Mouse (Mus musculus) thymus, postnatal 4 days (tissue): Measurements from ENCODE around the gene Slc38a2.

ENCODE experiments used
- DNase-seq: peaks from one replicate; pipeline ENCODE4 v3.0.0; 2021

Gene Slc38a2

GRCm38 (mm10) chr15:96717181-96717580 lies 17.7 kb upstream of the Slc38a2 start:
- DNase-seq = no peak

DNA sequence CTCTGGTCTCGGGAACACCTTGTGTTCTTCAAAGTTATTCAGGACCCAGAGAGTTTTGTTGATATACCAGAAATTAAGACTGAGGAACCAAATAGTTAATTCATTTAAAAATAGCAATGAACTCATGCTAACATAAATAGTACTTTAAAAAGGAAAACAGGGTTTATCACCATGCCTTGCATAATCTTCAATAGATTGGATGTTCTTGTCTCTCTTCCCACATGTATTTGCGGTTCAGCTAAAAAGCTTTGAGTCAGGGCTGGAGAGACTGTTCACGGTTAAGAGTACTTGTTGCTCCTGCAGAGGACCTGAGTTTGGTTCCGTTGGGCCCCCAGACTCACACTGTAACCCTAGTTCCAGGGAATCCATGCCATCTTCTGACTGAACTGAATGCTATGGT lies 16.8 kb upstream of the Slc38a2 start:
- no peak for DNase-seq

DNA sequence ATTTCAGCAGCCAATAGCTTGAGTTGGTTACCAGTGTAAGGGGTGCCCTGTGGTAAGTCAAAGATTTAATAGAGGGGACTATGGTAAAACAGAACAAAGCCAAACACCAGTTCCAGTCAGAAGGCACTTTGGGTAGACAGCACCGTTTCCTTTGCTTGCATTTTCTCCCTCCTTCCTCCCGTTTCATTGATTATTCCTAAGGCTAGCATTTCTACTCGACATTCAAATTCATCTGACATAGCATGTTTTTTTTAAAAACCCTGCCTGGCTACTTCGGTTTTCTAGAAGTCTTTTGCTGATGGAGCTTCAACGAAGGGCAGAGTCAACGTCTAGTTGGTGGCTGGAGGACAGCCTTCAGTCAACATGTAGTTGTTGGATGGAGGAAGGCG lies 16.2 kb upstream of the Slc38a2 start:
- no peak for DNase-seq

GRCm38 (mm10) chr15:96715079-96715691 lies 15.7 kb upstream of the Slc38a2 start:
- DNase-seq = no peak

GRCm38 (mm10) chr15:96714676-96715016 lies 15.1 kb upstream of the Slc38a2 start:
- peak; percentile 41 for DNase-seq

DNA sequence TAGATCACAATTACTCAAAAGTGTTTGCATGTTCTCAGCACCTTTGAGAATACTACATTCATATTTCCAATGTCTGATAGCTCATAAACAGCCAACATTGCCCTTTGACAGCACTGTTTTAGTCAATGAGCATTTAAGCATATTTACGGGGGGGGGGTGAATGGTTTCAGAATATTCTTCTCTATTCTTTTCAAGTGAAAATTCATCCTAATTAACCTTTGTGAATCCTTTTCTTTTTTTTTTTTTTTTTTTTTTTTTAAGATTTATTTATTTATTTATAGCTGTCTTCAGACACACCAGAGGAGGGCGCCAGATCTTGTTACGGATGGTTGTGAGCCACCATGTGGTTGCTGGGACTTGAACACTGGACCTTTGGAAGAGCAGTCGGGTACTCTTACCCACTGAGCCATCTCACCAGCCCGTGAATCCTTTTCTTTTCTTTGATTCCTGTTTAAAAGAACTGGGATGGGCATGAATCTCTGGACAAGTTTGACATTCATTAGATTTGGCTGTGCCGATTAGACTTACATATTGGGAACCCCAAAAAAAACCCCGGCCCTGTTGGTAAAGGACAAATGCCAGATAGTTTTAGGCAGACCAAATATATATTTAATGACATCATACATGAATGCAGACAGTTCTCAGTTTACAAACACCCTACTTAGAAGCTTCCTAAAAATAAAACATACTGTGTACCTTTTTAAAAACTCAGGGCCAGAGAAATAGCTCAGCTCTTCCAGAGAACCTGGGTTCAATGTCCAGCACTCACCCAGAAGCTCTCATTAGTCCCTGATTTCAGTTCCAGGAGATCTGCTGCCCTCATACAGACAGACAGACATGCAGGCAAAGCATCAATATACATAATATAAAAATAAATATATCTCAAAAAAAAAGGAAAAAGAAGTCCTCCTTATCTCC lies 14.5 kb upstream of the Slc38a2 start:
- no peak for DNase-seq

GRCm38 (mm10) chr15:96712338-96712737 lies 12.8 kb upstream of the Slc38a2 start:
- DNase-seq = no peak

DNA sequence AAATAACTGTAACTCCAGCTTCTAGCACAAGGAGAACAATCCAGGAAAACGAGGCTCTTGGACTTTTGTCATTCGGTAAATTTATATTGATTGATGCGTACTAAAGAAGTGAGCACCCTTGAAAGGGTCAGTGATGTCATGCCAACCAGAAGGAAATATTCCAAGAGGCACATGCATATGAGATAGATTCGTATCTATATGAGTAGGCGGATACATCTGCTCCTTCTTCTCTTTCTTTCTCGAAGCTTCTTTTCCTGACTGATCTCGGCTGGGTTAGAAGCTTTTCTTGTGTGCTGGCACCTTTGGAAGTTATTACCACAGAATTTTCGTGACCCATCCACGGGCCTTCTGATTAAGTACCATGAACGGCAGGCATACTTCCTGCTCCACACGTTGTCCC lies 12.1 kb upstream of the Slc38a2 start:
- DNase-seq = no peak

DNA sequence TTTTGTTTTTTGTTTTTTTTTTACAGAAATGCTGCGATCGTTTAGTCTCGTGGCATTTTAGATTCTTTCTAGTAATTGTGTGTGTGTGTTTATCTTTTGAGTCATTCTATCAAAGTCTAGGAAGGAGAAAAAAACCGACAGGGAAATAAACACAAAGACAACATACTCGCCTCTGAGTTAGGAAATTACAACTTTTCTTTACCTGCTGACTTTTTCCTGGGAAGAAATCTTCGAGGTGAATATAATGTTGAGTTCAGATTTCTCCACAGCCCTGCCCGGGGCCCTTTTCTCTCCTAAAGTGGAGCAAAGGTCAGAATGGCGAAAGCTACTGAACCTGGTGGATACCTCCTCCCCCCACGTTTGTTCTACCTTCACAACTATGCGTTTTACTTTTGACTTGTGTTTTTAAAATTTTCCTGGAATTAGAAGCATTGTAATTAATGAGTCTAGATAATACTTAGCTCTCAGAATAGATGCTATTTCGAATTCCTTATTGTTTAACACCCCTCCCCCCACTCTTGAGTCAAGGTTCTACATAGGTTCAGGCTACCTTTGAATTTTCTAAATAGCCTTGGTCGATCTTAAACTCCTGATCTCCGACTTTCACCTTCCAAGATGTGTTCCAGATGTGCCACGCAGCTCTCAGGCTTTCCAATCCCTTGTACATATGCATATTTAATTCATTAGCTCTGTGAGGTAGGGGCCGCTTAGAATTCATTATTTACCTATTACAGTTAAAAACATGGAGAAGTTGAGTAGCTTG lies 11.0 kb upstream of the Slc38a2 start:
- no peak for DNase-seq

GRCm38 (mm10) chr15:96709491-96710351 lies 10.2 kb upstream of the Slc38a2 start:
- peak; percentile 100 for DNase-seq

- no peak for DNase-seq
Observed at GRCm38 (mm10) chr15:96708976-96709490, 9.5 kb upstream of the Slc38a2 start.

- DNase-seq = no peak
Observed at GRCm38 (mm10) chr15:96708428-96708827, 8.9 kb upstream of the Slc38a2 start.

DNA sequence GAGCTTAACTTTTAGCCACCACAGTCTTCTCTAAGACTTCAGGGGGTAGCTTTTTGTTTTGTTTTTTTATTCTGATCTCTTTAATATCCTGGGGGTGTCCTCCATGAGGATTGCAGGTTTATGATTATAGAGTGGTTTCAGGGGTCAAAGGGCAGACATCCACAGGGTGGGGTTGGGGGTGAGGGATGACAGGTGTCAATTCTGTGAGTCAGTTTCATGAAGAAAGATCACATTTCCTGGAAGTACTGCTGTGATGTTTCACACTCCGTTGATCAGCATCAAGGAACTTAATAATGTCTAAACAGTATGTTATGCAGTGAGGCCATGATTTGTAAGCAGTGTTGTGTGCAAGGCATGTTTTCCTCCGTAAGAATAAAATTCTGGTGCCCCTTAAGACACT lies 8.4 kb upstream of the Slc38a2 start:
- no peak for DNase-seq

- no peak for DNase-seq
Observed at GRCm38 (mm10) chr15:96702466-96703031, 3.0 kb upstream of the Slc38a2 start.

DNA sequence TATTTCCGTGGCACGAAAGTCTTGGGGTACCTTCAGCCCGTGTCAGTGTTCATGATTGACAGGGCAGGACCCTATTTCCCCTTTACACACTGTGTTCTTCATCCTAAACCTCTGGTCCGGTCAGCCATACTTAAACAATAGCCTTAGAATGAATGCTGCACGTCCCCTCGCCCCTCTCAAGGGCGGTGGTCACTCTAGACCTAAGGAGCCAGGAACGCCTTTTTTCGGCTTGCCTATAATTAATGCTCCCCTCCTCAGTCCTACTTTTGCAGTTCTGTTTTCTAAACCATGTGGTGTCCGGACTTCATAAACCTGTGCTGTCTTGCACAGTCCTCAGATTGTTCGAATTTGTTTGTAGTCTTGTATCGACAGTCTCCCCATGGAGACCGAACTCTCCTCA lies 1.2 kb upstream of the Slc38a2 start:
- no peak for DNase-seq

- peak; percentile 95 for DNase-seq
Observed at GRCm38 (mm10) chr15:96698658-96699448, 677 bp downstream of the Slc38a2 start.

- DNase-seq = peak; percentile 53
Observed at GRCm38 (mm10) chr15:96697901-96698657, 1.5 kb downstream of the Slc38a2 start.

DNA sequence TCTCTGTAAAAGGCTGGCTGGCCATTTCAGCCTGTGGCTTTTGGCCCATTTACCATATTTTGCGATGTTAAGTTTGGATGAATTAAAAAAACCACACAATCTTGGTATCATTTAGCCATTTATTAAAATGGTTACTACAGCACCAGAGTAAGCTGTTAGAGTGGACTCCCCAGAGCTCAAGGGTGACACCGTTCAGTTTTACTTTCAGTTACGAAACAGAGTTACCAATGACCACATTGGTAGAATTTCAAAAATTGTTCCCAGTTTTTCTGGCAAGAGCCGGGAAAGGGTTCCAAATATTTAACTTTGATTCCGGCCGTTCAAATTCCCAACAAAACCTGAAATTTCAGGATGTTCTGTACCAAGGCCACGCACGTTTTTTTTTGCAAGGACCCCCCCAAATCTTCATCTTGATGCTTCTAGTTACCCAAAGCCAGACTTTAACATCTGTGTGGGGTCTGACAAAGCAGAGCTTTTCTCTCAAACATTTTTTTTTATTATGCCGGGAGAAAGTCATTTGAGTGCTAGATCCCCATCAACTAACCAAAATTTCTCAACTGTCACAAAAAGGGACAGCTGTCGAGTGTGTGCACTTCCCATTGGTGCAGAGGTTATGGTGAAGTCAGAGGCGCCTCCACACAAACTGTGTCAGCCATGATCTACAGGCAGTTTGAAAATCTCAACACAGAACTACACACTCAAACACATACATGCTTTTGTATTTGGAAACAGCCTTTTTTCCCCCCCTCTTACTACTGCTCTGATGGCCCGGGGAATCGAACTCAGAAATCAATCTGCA lies 2.8 kb downstream of the Slc38a2 start:
- DNase-seq = no peak
